Mouse (Mus musculus) 3T3-L1 (cell line): ENCODE results near the gene Crim1.

Experiments used
- DNase-seq: peaks from one replicate; pipeline ENCODE4 v3.0.0-alpha.2; 2015; ENCODE audit warnings: low read depth, low spot score

Gene Crim1

DNA sequence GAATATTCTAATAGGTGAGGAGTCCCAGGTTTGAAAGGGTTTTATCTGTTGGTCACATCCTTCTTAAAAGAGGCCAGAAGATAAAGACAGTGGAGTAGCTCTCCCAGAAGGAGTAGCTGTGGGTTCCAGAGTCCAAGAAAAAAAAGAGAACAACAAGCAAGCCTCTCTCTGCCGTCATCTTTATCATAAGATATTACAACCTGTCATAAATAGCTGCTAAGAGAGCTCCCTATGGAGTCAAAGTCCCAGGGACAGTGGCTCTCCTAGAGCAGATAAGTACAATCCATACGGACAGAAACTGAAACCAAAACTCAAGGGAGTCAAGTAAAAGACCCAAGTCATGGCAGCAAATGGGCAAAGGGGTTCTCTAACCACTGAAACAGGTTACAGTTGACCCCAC, 215.2 kb downstream of the Crim1 start:
- no peak for DNase-seq

GRCm38 (mm10) chr17:78417381-78418281, 217.6 kb downstream of the Crim1 start, which contains the start of gene Fez2:
Fez2 (minus strand) TSS chr17:78418152.
- peak; percentile 88 for DNase-seq

DNA sequence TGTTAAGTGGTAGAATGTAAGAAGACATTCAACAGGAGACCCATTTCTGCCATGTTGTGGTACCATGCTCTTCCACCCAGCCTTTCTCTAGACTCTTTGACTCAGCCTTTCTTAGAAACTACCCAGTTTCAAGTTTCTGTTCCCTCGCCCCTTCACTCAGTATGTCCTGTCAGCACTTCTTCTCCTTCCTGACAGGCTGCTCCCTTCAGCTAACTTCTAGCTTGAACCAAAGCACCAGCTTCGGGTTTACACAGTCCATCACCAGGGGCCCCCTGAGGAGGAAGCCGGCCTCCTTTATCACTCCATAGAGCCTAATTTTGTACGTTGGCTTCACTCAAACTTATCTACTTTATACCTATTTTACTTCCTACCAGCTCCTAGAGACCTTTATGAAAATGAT, 219.2 kb downstream of the Crim1 start:
- no peak for DNase-seq

- DNase-seq = no peak
Measured at GRCm38 (mm10) chr17:78425026-78425425, 225.0 kb downstream of the Crim1 start.
